Mouse (Mus musculus): Measurements from ENCODE around the gene AU022252. TPM values are rescaled to one million over a fixed set of nuclear protein-coding genes. Genes with fewer than 3 reads are reported as not detected.

AU022252 gene
- polyA plus RNA-seq, 1 experiment from 2014 or later, result 35.1 TPM

GRCm38 (mm10) chr4:119218169-119218568 is 14.3 kb downstream of the AU022252 start, which contains the start of gene Tmem269:
Gene Tmem269 (minus strand): TSS chr4:119218217.
- DNase-seq (ENCODE audit: low spot score) (peak; percentile 18), ATAC-seq (replicated peaks; ENCODE audit: insufficient number of reproducible peaks, low FRiP score, low TSS enrichment, low read depth) (no peak)
- Histone ChIP-seq H3K27ac (replicated peaks; ENCODE audit: low read depth, low read length) (no peak within 1 kb of the TSS), H3K9me3 (replicated peaks; ENCODE audit: control insufficient read depth, low read length) (no peaks in the 10 kb centered on the region), H3K27me3 (ENCODE audit: control insufficient read depth, insufficient read depth, low read length) (no peaks in the 10 kb centered on the region), H3K4me1 (ENCODE audit: control insufficient read depth, insufficient read depth, low read length) (no peaks in the 10 kb centered on the region), H3K36me3 (replicated peaks; ENCODE audit: control insufficient read depth, insufficient read depth, low read depth, low read length) (no peaks in the 10 kb centered on the region), H3K4me3 (ENCODE audit: low read depth, low read length) (no peak within 1 kb of the TSS), H3K4me2 (ENCODE audit: low read depth, low read length) (no peak within 1 kb of the TSS), H3K9ac (replicated peaks; ENCODE audit: low read length) (no peak within 1 kb of the TSS)
- WGBS, result 11% methylated on average over 11 of the region's 11 CpGs

GRCm38 (mm10) chr4:119216667-119217066 is 15.8 kb downstream of the AU022252 start:
- no peak overlapping the region for H3K27ac ChIP-seq (replicated peaks; ENCODE audit: low read depth, low read length)
- ATAC-seq (replicated peaks; ENCODE audit: insufficient number of reproducible peaks, low FRiP score, low TSS enrichment, low read depth) (no peak), DNase-seq (ENCODE audit: low spot score) (no peak)
- 82% methylated on average over 8 of the region's 8 CpGs for WGBS
- H3K36me3 ChIP-seq (replicated peaks; ENCODE audit: control insufficient read depth, insufficient read depth, low read depth, low read length), result no peaks in the 10 kb centered on the region
- no peaks in the 10 kb centered on the region for H3K9me3 ChIP-seq (replicated peaks; ENCODE audit: control insufficient read depth, low read length)
- no peak overlapping the region for H3K9ac ChIP-seq (replicated peaks; ENCODE audit: low read length)
- no peak overlapping the region for H3K4me2 ChIP-seq (ENCODE audit: low read depth, low read length)
- no peaks in the 10 kb centered on the region for H3K4me1 ChIP-seq (ENCODE audit: control insufficient read depth, insufficient read depth, low read length)
- no peak overlapping the region for H3K4me3 ChIP-seq (ENCODE audit: low read depth, low read length)
- no peaks in the 10 kb centered on the region for H3K27me3 ChIP-seq (ENCODE audit: control insufficient read depth, insufficient read depth, low read length)

- peak; percentile 83 for DNase-seq (ENCODE audit: low spot score)
- Histone ChIP-seq H3K36me3 (replicated peaks; ENCODE audit: control insufficient read depth, insufficient read depth, low read depth, low read length) (no peaks in the 10 kb centered on the region; the same call in 1 of the 2 replicates), H3K27ac (replicated peaks; ENCODE audit: low read depth, low read length) (no peak overlapping the region), H3K27me3 (ENCODE audit: control insufficient read depth, insufficient read depth, low read length) (no peaks in the 10 kb centered on the region), H3K4me2 (ENCODE audit: low read depth, low read length) (no peak overlapping the region), H3K4me1 (ENCODE audit: control insufficient read depth, insufficient read depth, low read length) (no peaks in the 10 kb centered on the region), H3K9ac (replicated peaks; ENCODE audit: low read length) (no peak overlapping the region), H3K4me3 (ENCODE audit: low read depth, low read length) (no peak overlapping the region), H3K9me3 (replicated peaks; ENCODE audit: control insufficient read depth, low read length) (no peaks in the 10 kb centered on the region)
- WGBS, result 14% methylated on average over 8 of the region's 8 CpGs
- no peak for ATAC-seq (replicated peaks; ENCODE audit: insufficient number of reproducible peaks, low FRiP score, low TSS enrichment, low read depth)
Observed at GRCm38 (mm10) chr4:119204672-119205071, 27.8 kb downstream of the AU022252 start.

- Histone ChIP-seq H3K4me3 (ENCODE audit: low read depth, low read length) (no peak overlapping the region), H3K4me1 (ENCODE audit: control insufficient read depth, insufficient read depth, low read length) (no peaks in the 10 kb centered on the region; the same call in 1 of the 2 replicates), H3K4me2 (ENCODE audit: low read depth, low read length) (no peak overlapping the region), H3K36me3 (replicated peaks; ENCODE audit: control insufficient read depth, insufficient read depth, low read depth, low read length) (no peaks in the 10 kb centered on the region; the same call in none of the 2 replicates), H3K9ac (replicated peaks; ENCODE audit: low read length) (no peak overlapping the region), H3K27me3 (ENCODE audit: control insufficient read depth, insufficient read depth, low read length) (no peaks in the 10 kb centered on the region), H3K9me3 (replicated peaks; ENCODE audit: control insufficient read depth, low read length) (no peaks in the 10 kb centered on the region), H3K27ac (replicated peaks; ENCODE audit: low read depth, low read length) (no peak overlapping the region)
- ATAC-seq (replicated peaks; ENCODE audit: insufficient number of reproducible peaks, low FRiP score, low TSS enrichment, low read depth), result no peak
- WGBS, result 83% methylated on average over 6 of the region's 6 CpGs
- no peak for DNase-seq (ENCODE audit: low spot score)
Observed at GRCm38 (mm10) chr4:119198105-119198504, 34.4 kb downstream of the AU022252 start.

GRCm38 (mm10) chr4:119195582-119196320 is 36.8 kb downstream of the AU022252 start:
- 9% methylated on average over 18 of the region's 18 CpGs for WGBS
- H3K27me3 ChIP-seq (ENCODE audit: control insufficient read depth, insufficient read depth, low read length), result no peaks in the 10 kb centered on the region
- DNase-seq (ENCODE audit: low spot score), result no peak
- peak overlapping the region; percentile 79 for H3K4me3 ChIP-seq (ENCODE audit: low read depth, low read length)
- H3K9me3 ChIP-seq (replicated peaks; ENCODE audit: control insufficient read depth, low read length), result no peaks in the 10 kb centered on the region
- H3K4me2 ChIP-seq (ENCODE audit: low read depth, low read length), result peak overlapping the region; percentile 66
- no peaks in the 10 kb centered on the region; the same call in 1 of the 2 replicates for H3K4me1 ChIP-seq (ENCODE audit: control insufficient read depth, insufficient read depth, low read length)
- peak overlapping the region; percentile 79 for H3K9ac ChIP-seq (replicated peaks; ENCODE audit: low read length)
- ATAC-seq (replicated peaks; ENCODE audit: insufficient number of reproducible peaks, low FRiP score, low TSS enrichment, low read depth), result no peak; the same call in 1 of the 2 replicates
- H3K36me3 ChIP-seq (replicated peaks; ENCODE audit: control insufficient read depth, insufficient read depth, low read depth, low read length), result no peaks in the 10 kb centered on the region; the same call in none of the 2 replicates
- peak overlapping the region; percentile 47 for H3K27ac ChIP-seq (replicated peaks; ENCODE audit: low read depth, low read length)

- H3K4me2 ChIP-seq (ENCODE audit: low read depth, low read length), result peak within 1 kb of the TSS; percentile 66
Observed at GRCm38 (mm10) chr4:119194909-119195581, 37.5 kb downstream of the AU022252 start, which contains the start of gene Svbp. Gene Svbp (plus strand): TSS chr4:119195306.

GRCm38 (mm10) chr4:119192757-119193156 is 39.8 kb downstream of the AU022252 start:
- Histone ChIP-seq H3K27me3 (ENCODE audit: control insufficient read depth, insufficient read depth, low read length) (no peaks in the 10 kb centered on the region), H3K9me3 (replicated peaks; ENCODE audit: control insufficient read depth, low read length) (no peaks in the 10 kb centered on the region), H3K4me3 (ENCODE audit: low read depth, low read length) (no peak overlapping the region), H3K36me3 (replicated peaks; ENCODE audit: control insufficient read depth, insufficient read depth, low read depth, low read length) (no peaks in the 10 kb centered on the region; the same call in 1 of the 2 replicates), H3K4me2 (ENCODE audit: low read depth, low read length) (no peak overlapping the region), H3K4me1 (ENCODE audit: control insufficient read depth, insufficient read depth, low read length) (no peaks in the 10 kb centered on the region; the same call in 1 of the 2 replicates), H3K27ac (replicated peaks; ENCODE audit: low read depth, low read length) (no peak overlapping the region), H3K9ac (replicated peaks; ENCODE audit: low read length) (no peak overlapping the region)
- ATAC-seq (replicated peaks; ENCODE audit: insufficient number of reproducible peaks, low FRiP score, low TSS enrichment, low read depth) (no peak), DNase-seq (ENCODE audit: low spot score) (no peak)
- WGBS, result 88% methylated on average over 4 of the region's 4 CpGs

More at GRCm38 (mm10) chr4:119194909-119195581, 37.5 kb downstream of the AU022252 start, which contains the start of gene Svbp:
- H3K9ac ChIP-seq (replicated peaks; ENCODE audit: low read length), result peak within 1 kb of the TSS; percentile 79
- no peaks in the 10 kb centered on the region; the same call in 1 of the 2 replicates for H3K36me3 ChIP-seq (replicated peaks; ENCODE audit: control insufficient read depth, insufficient read depth, low read depth, low read length)
- no peaks in the 10 kb centered on the region; the same call in 1 of the 2 replicates for H3K4me1 ChIP-seq (ENCODE audit: control insufficient read depth, insufficient read depth, low read length)
- ATAC-seq (replicated peaks; ENCODE audit: insufficient number of reproducible peaks, low FRiP score, low TSS enrichment, low read depth), result peak; percentile 82
- no peaks in the 10 kb centered on the region for H3K9me3 ChIP-seq (replicated peaks; ENCODE audit: control insufficient read depth, low read length)
- H3K27ac ChIP-seq (replicated peaks; ENCODE audit: low read depth, low read length), result peak within 1 kb of the TSS; percentile 47
- no peaks in the 10 kb centered on the region for H3K27me3 ChIP-seq (ENCODE audit: control insufficient read depth, insufficient read depth, low read length)
- peak within 1 kb of the TSS; percentile 79 for H3K4me3 ChIP-seq (ENCODE audit: low read depth, low read length)
- peak; percentile 93 for DNase-seq (ENCODE audit: low spot score)
- 1% methylated on average over 41 of the region's 47 CpGs for WGBS

- Histone ChIP-seq H3K9me3 (replicated peaks; ENCODE audit: control insufficient read depth, low read length) (no peaks in the 10 kb centered on the region), H3K4me2 (ENCODE audit: low read depth, low read length) (no peak overlapping the region), H3K4me1 (ENCODE audit: control insufficient read depth, insufficient read depth, low read length) (no peaks in the 10 kb centered on the region), H3K27me3 (ENCODE audit: control insufficient read depth, insufficient read depth, low read length) (no peaks in the 10 kb centered on the region), H3K9ac (replicated peaks; ENCODE audit: low read length) (no peak overlapping the region), H3K36me3 (replicated peaks; ENCODE audit: control insufficient read depth, insufficient read depth, low read depth, low read length) (no peaks in the 10 kb centered on the region), H3K27ac (replicated peaks; ENCODE audit: low read depth, low read length) (no peak overlapping the region), H3K4me3 (ENCODE audit: low read depth, low read length) (no peak overlapping the region)
- DNase-seq (ENCODE audit: low spot score) (no peak), ATAC-seq (replicated peaks; ENCODE audit: insufficient number of reproducible peaks, low FRiP score, low TSS enrichment, low read depth) (no peak)
- 75% methylated on average over 3 of the region's 3 CpGs for WGBS
Observed at GRCm38 (mm10) chr4:119191273-119191672, 41.2 kb downstream of the AU022252 start.
